Comparison of ENCODE assay signal across 20 mouse cellular contexts in the genomic region with DNA sequence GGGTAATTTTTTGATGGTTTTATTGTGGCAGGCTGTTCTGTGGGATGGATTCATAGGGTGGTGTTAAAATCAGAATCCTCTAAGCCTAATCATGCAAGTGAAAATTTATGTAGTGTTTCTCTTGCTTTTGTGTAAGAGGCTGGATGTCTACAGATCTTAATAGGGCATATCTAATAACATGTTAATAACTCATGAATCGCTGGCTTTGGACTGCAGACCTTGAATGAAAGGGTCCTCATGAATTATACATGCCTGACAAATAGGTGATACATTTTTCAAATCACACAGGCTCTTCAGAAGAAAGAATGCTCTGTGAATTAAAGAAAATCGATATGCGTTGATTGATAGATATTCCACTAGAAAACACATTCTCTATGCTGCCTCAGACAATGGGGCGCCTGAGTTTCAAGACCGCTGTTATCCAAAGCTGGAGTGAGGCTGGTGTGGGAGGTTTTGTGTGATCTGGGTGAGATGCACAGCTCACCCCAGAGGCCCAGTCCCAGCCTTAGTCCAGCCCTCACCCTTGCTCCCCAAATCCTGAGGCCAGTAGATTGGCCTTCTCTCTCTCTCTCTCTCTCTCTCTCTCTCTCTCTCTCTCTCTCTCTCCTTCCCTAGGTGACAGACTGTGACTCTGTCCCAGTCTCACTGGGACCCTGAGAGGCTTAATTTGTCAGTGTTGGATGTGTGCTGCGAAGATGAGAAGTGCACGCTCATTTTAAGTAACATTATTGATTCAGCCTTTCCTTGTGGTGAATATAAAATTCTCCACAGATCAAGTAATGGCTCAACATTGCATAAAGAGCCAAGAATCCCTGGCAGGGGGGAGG.
DNase-seq lines count a peak whose midpoint lies in the region; ATAC-seq lines count a peak whose summit lies in the region.
"Had no signal": no experiment of that assay in that cellular context is flagged by ENCODE, and none has a peak within 500 bp of the region (broad histone marks: within the 10 kb centered on the region; RNA-seq: fewer than 3 reads in every experiment).

No protein-coding gene starts in this region.

- no peaks in the 10 kb centered on the region for H3K36me3 ChIP-seq in midbrain, embryonic 15.5 days (replicated peaks)
- H3K36me3 ChIP-seq: embryonic facial prominence, embryonic 15.5 days; heart, embryonic 12.5 days had no signal

- H3K4me3 ChIP-seq in midbrain, embryonic 15.5 days: no peak overlapping the region
- H3K4me3 ChIP-seq: embryonic facial prominence, embryonic 15.5 days; heart, embryonic 12.5 days; myocyte had no signal

- no peaks in the 10 kb centered on the region for H3K9me3 ChIP-seq in midbrain, embryonic 15.5 days
- H3K9me3 ChIP-seq: embryonic facial prominence, embryonic 15.5 days; heart, embryonic 12.5 days had no signal

- H3K4me1 ChIP-seq in midbrain, embryonic 15.5 days: peaks cover 6% of the 10 kb centered on the region
- H3K4me1 ChIP-seq: embryonic facial prominence, embryonic 15.5 days; heart, embryonic 12.5 days had no signal

- H3K9ac ChIP-seq in midbrain, embryonic 15.5 days: no peak overlapping the region
- H3K9ac ChIP-seq: embryonic facial prominence, embryonic 15.5 days; heart, embryonic 12.5 days had no signal

- no peaks in the 10 kb centered on the region for H3K27me3 ChIP-seq in midbrain, embryonic 15.5 days (replicated peaks)
- H3K27me3 ChIP-seq: embryonic facial prominence, embryonic 15.5 days; heart, embryonic 12.5 days had no signal

- DNase-seq in embryo, embryonic 10 days (ENCODE audit: low spot score): peak; percentile 8
- DNase-seq in embryo, embryonic 9.5 days (ENCODE audit: extremely low spot score): no peak
- peak; percentile 5 for DNase-seq in retina, embryonic 14.5 days (ENCODE audit: low spot score)
- no peak for DNase-seq in retina, postnatal 1 day
- no peak for DNase-seq in layer of hippocampus, postnatal 36 days
- no peak for DNase-seq in right cerebral cortex, postnatal 14 days
- no peak for DNase-seq in T-cell, adult 2 months (ENCODE audit: low spot score)
- DNase-seq: adrenal gland, postnatal 36 days; cerebellum, postnatal 14 days; gastrocnemius, postnatal 25 days; heart, postnatal 4 days; kidney, adult 2 months; kidney, postnatal 4 days; lung, adult 2 months; thymus, postnatal 14 days had no signal

- ATAC-seq in midbrain, embryonic 15.5 days (replicated peaks): peak; percentile 69

- no peak overlapping the region for H3K4me2 ChIP-seq in midbrain, embryonic 15.5 days
- H3K4me2 ChIP-seq: embryonic facial prominence, embryonic 15.5 days; heart, embryonic 12.5 days had no signal

- H3K27ac ChIP-seq in midbrain, embryonic 15.5 days: peak overlapping the region; percentile 43
- H3K27ac ChIP-seq: embryonic facial prominence, embryonic 15.5 days; macrophage had no signal

- 35% methylated on average over 7 of the region's 7 CpGs for WGBS in midbrain, embryonic 15.5 days

Comparison
In these comparisons a context has a peak if more than half of its experiments do, and no peak if none do; other contexts are left out.
1. DNase-seq: peak in embryo, embryonic 10 days (single experiment) and retina, embryonic 14.5 days (single experiment); none in embryo, embryonic 9.5 days (single experiment), retina, postnatal 1 day (single experiment), layer of hippocampus, postnatal 36 days (0 of 2), right cerebral cortex, postnatal 14 days (single experiment) and T-cell, adult 2 months (single experiment).